Mouse (Mus musculus): ENCODE measurements at regions not wholly inside any gene's neighbourhood (a gene's known extent, or its start where the extent isn't known, plus 50 kb on each side); places are given as distances from the start of the nearest gene placed in this dataset.

- no peak for TF ChIP-seq SIN3A (IDR thresholded peaks at IDR 0.05; ENCODE audit: low read length)
- no peak for TF ChIP-seq ZKSCAN1 (IDR thresholded peaks at IDR 0.05; ENCODE audit: low read depth, low read length)
- no peak for TF ChIP-seq CHD1 (IDR thresholded peaks at IDR 0.05; ENCODE audit: low read depth, low read length)
- no peak for TF ChIP-seq CTCF (IDR thresholded peaks at IDR 0.05 in 2 of 3, conservative IDR thresholded peaks at IDR 0.05 in 1 of 3; ENCODE audit: control insufficient read depth in 1 of 3, insufficient read depth in 1 of 3, low read depth in 2 of 3, low read length in 3 of 3, poor library complexity in 1 of 3, severe bottlenecking in 1 of 3)
- no peak for TF ChIP-seq ETS1 (IDR thresholded peaks at IDR 0.05; ENCODE audit: low read depth, low read length)
- no peak for TF ChIP-seq TCF12 (IDR thresholded peaks at IDR 0.05; ENCODE audit: low read depth, low read length)
- no peak for TF ChIP-seq GATA1 (IDR thresholded peaks at IDR 0.05; ENCODE audit: low read depth, low read length)
- TF ChIP-seq NRF1 (IDR thresholded peaks at IDR 0.05; ENCODE audit: insufficient read depth, low read depth, low read length, poor library complexity, severe bottlenecking): no peak
- TF ChIP-seq BHLHE40 (IDR thresholded peaks at IDR 0.05; ENCODE audit: borderline replicate concordance, low read depth, low read length): no peak
- no peak for TF ChIP-seq POLR2A (IDR thresholded peaks at IDR 0.05; ENCODE audit: control insufficient read depth in 1 of 2, insufficient read depth in 1 of 2, low read depth in 1 of 2, low read length in 2 of 2, poor library complexity in 1 of 2)
- TF ChIP-seq POLR2AphosphoS5 (IDR thresholded peaks at IDR 0.05; ENCODE audit: borderline replicate concordance, low read depth, low read length): no peak
- no peak for TF ChIP-seq MAFK (IDR thresholded peaks at IDR 0.05; ENCODE audit: borderline replicate concordance, low read depth, low read length)
- TF ChIP-seq HCFC1 (IDR thresholded peaks at IDR 0.05; ENCODE audit: low read depth, low read length): no peak
- TF ChIP-seq UBTF (IDR thresholded peaks at IDR 0.05; ENCODE audit: borderline replicate concordance, insufficient read depth, low read depth, low read length): no peak
- TF ChIP-seq MEF2A (IDR thresholded peaks at IDR 0.05; ENCODE audit: extremely low read depth, insufficient replicate concordance, low read depth, low read length, poor library complexity, severe bottlenecking): no peak
- TF ChIP-seq USF2 (IDR thresholded peaks at IDR 0.05; ENCODE audit: borderline replicate concordance in 1 of 2, insufficient read depth in 1 of 2, low read depth in 1 of 2, low read length in 2 of 2): no peak
- TF ChIP-seq KAT2A (conservative IDR thresholded peaks at IDR 0.05; ENCODE audit: low read depth, low read length): no peak
- TF ChIP-seq CHD2 (IDR thresholded peaks at IDR 0.05; ENCODE audit: low read length): no peak
- TF ChIP-seq MYB (IDR thresholded peaks at IDR 0.05; ENCODE audit: low read depth, low read length): no peak
- Histone ChIP-seq H3K79me2 (ENCODE audit: control insufficient read depth, insufficient read depth, low read length, poor library complexity) (no peaks in the 10 kb centered on the region), H3K9me3 (replicated peaks; ENCODE audit: insufficient read depth, low read length) (no peaks in the 10 kb centered on the region), H3K27ac (ENCODE audit: control insufficient read depth, low read depth, low read length) (no peak overlapping the region), H3K27me3 (ENCODE audit: control insufficient read depth in 1 of 2, insufficient read depth in 2 of 2, low read length in 2 of 2) (no peaks in the 10 kb centered on the region; a peak in 3 of 4 replicates), H3K9ac (ENCODE audit: control insufficient read depth, low read depth, low read length, poor library complexity, severe bottlenecking) (no peak overlapping the region), H3K36me3 (ENCODE audit: control insufficient read depth in 1 of 2, insufficient read depth in 2 of 2, low read length in 2 of 2) (peaks cover 0 to 7% of the 10 kb centered on the region in 2 experiments; a peak in 2 of 4 replicates), H3K4me1 (ENCODE audit: control insufficient read depth in 1 of 2, insufficient read depth in 2 of 2, low read length in 2 of 2) (peaks cover 0 to 22% of the 10 kb centered on the region in 2 experiments; a peak in 2 of 4 replicates), H3K4me3 (ENCODE audit: control insufficient read depth in 1 of 2, insufficient read depth in 1 of 2, low read depth in 2 of 2, low read length in 2 of 2) (no peak overlapping the region)
- no peak for DNase-seq (ENCODE audit: low read depth, low spot score)
Observed at GRCm38 (mm10) chr11:20898558-20898957, 67.7 kb upstream of the Lgalsl start.

- Histone ChIP-seq H3K79me2 (ENCODE audit: control insufficient read depth, insufficient read depth, low read length, poor library complexity) (no peaks in the 10 kb centered on the region), H3K4me3 (ENCODE audit: control insufficient read depth in 1 of 2, insufficient read depth in 1 of 2, low read depth in 2 of 2, low read length in 2 of 2) (no peak overlapping the region), H3K4me1 (ENCODE audit: control insufficient read depth in 1 of 2, insufficient read depth in 2 of 2, low read length in 2 of 2) (peaks cover 0 to 22% of the 10 kb centered on the region in 2 experiments; a peak in 2 of 4 replicates), H3K9me3 (replicated peaks; ENCODE audit: insufficient read depth, low read length) (no peaks in the 10 kb centered on the region), H3K36me3 (ENCODE audit: control insufficient read depth in 1 of 2, insufficient read depth in 2 of 2, low read length in 2 of 2) (peaks cover 0 to 7% of the 10 kb centered on the region in 2 experiments; a peak in 2 of 4 replicates), H3K27me3 (ENCODE audit: control insufficient read depth in 1 of 2, insufficient read depth in 2 of 2, low read length in 2 of 2) (peaks cover 3 to 6% of the 10 kb centered on the region in 2 experiments; a peak in 1 of 4 replicates), H3K27ac (ENCODE audit: control insufficient read depth, low read depth, low read length) (no peak overlapping the region), H3K9ac (ENCODE audit: control insufficient read depth, low read depth, low read length, poor library complexity, severe bottlenecking) (no peak overlapping the region)
- DNase-seq (ENCODE audit: low read depth, low spot score): peak; percentile 19
- TF ChIP-seq TAL1 (IDR thresholded peaks at IDR 0.05; ENCODE audit: low read length): peak; percentile 43
- no peak for TF ChIP-seq TCF12 (IDR thresholded peaks at IDR 0.05; ENCODE audit: low read depth, low read length)
Observed at GRCm38 (mm10) chr11:20899766-20900165, 68.9 kb upstream of the Lgalsl start.
